Mouse (Mus musculus): Measurements from ENCODE around the gene Hist2h3c1. TPM values are rescaled to one million over a fixed set of nuclear protein-coding genes. Genes with fewer than 3 reads are reported as not detected.
"Not testable (repeated sequence)": the region's sequence is repeated elsewhere in the genome, so short reads cannot be mapped to it uniquely, and the experiment has no call there.

Hist2h3c1 gene
- total RNA-seq, 2 experiments from 2014 or later = not detected

- DNase-seq (ENCODE audit: low spot score in 2 of 2) = no peak
Measured at GRCm38 (mm10) chr3:96280660-96281059, 34.2 kb downstream of the Hist2h3c1 start.

GRCm38 (mm10) chr3:96284457-96284856, 38.0 kb downstream of the Hist2h3c1 start:
- DNase-seq (ENCODE audit: low spot score in 2 of 2) = no peak

- not testable (repeated sequence) for DNase-seq (ENCODE audit: low spot score in 2 of 2)
Measured at GRCm38 (mm10) chr3:96287334-96287733, 40.8 kb downstream of the Hist2h3c1 start.

GRCm38 (mm10) chr3:96289201-96289600, 42.7 kb downstream of the Hist2h3c1 start:
- DNase-seq (ENCODE audit: low spot score in 2 of 2) = no peak

- DNase-seq (ENCODE audit: low spot score in 2 of 2) = not testable (repeated sequence)
Measured at GRCm38 (mm10) chr3:96290727-96291126, 44.2 kb downstream of the Hist2h3c1 start.

- DNase-seq (ENCODE audit: low spot score in 2 of 2) = no peak
Measured at GRCm38 (mm10) chr3:96292641-96293040, 46.2 kb downstream of the Hist2h3c1 start.

- no peak for DNase-seq (ENCODE audit: low spot score in 2 of 2)
Measured at GRCm38 (mm10) chr3:96293368-96293767, 46.9 kb downstream of the Hist2h3c1 start.

GRCm38 (mm10) chr3:96293787-96294186, 47.3 kb downstream of the Hist2h3c1 start, which contains the start of gene Fcgr1:
Gene Fcgr1, minus strand, starts transcription at chr3:96293969.
- no peak for DNase-seq (ENCODE audit: low spot score in 2 of 2)

Small RNA genes lying within 50 kb of the gene (microRNA-seq; reads per million reads assigned to microRNA genes)
- gene Gm44492 (0 reads per million in 2 experiments), gene Gm47311 (0 reads per million in 2 experiments), gene Gm47313 (0 reads per million in 2 experiments)

Other genes with a start within 250 kb of the Hist2h3c1 start
- 10 to 100 TPM; 41.9 to 42.2 TPM for gene Vps45, start 188.2 kb upstream of the Hist2h3c1 start, total RNA-seq (2021)
- 10 to 100 TPM; 17.7 to 21.0 TPM for gene Otud7b, start 142.2 kb upstream of the Hist2h3c1 start, total RNA-seq (2021)
- gene Mtmr11, start 84.7 kb upstream of the Hist2h3c1 start, total RNA-seq (2021) = 1 to 10 TPM; 5.5 to 9.2 TPM
- gene Sf3b4, start 74.4 kb upstream of the Hist2h3c1 start, total RNA-seq (2021) = 10 to 100 TPM; 54.3 to 55.7 TPM
- 100 to 1,000 TPM; 317 to 343 TPM for gene Sv2a, start 65.5 kb upstream of the Hist2h3c1 start, total RNA-seq (2021)
- gene Bola1, start 27.0 kb upstream of the Hist2h3c1 start, total RNA-seq (2021) = 10 to 100 TPM; 20.9 to 22.8 TPM
- gene Hist2h2ab, start 26.8 kb upstream of the Hist2h3c1 start, total RNA-seq (2021) = 10 to 100 TPM; 16.7 to 16.8 TPM
- 10 to 100 TPM; 42.5 to 52.0 TPM for gene Hist2h2ac, start 25.8 kb upstream of the Hist2h3c1 start, total RNA-seq (2021)
- 1 to 10 TPM; 3.9 TPM for gene Hist2h2be, start 25.6 kb upstream of the Hist2h3c1 start, total RNA-seq (2021)
- 10 to 100 TPM; 18.2 to 19.1 TPM for gene Hist2h3c2, start 7.6 kb upstream of the Hist2h3c1 start, total RNA-seq (2021)
- 100 to 1,000 TPM; 287 to 323 TPM for gene Hist2h2aa2, start 6.4 kb upstream of the Hist2h3c1 start, total RNA-seq (2021)
- gene Hist2h2aa1, start 1.2 kb upstream of the Hist2h3c1 start, total RNA-seq (2021) = 10 to 100 TPM in 1 of 2 experiments, 1 to 10 TPM in 1; 6.0 to 16.1 TPM
- 10 to 100 TPM; 32.6 to 33.2 TPM for gene Hist2h4, start 16.6 kb downstream of the Hist2h3c1 start, total RNA-seq (2021)
- gene Hist2h3b, start 22.0 kb downstream of the Hist2h3c1 start, total RNA-seq (2021) = 100 to 1,000 TPM; 161 to 165 TPM
- 100 to 1,000 TPM; 211 to 217 TPM for gene Hist2h2bb, start 23.1 kb downstream of the Hist2h3c1 start, total RNA-seq (2021)
- gene Fcgr1, start 47.3 kb downstream of the Hist2h3c1 start, total RNA-seq (2021) = 1 to 10 TPM; 1.9 TPM
- gene BC107364, start 205.6 kb downstream of the Hist2h3c1 start, total RNA-seq (2021) = not detected